Mouse (Mus musculus) adipose tissue, adult 10 weeks (tissue): ENCODE data around the gene Plagl1. TPM values are rescaled to one million over a fixed set of nuclear protein-coding genes. Genes with fewer than 3 reads are reported as not detected.

Experiments used
- polyA plus RNA-seq: library from polyadenylated mRNA; stranded (reverse); fragments of 350-450 nt; fragmentation: Illumina TruSeq; extraction: RNeasy Lipid Tissue Mini Kit (QIAGEN cat#74804); gene quantifications from one replicate; pipeline ENCODE4 v1.2.3, GENCODE M21; 2014; ENCODE audit warnings: low read depth, low replicate concordance

Gene Plagl1
- 32.0 TPM for polyA plus RNA-seq

DNA sequence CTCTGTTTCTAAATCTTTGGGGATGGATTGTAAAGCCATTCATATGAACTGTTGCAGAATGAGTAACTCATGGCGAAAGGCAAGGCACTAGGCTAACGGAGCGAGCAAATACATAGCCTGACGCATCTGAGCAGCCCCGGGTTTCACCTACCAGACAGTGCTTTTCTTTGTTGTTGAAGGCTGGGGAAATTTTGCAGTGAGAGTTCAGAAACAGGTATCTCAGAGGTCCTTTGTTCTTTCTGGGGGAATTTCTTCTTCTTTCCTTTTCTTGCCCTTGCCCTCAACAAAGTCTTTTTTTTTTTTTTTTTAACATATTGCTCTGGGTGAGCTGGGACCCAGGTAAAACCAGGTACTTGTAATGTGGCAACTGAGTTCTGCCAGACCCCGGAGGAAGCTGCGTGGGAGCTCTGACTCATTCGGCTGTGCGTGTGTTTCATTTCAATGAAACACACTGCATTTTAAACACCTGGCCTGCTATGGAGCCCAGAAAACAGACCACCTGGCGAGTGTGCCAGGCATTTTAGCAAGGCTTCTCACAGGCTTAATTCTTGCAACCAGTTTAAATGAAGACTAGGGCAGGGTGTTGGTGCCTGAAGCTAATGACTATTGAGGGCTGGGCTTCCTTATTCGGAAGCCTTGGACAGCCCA is at the start of gene Plagl1:
Gene Plagl1, plus strand, starts transcription at position 484 of the 648 bp plus-strand sequence.

DNA sequence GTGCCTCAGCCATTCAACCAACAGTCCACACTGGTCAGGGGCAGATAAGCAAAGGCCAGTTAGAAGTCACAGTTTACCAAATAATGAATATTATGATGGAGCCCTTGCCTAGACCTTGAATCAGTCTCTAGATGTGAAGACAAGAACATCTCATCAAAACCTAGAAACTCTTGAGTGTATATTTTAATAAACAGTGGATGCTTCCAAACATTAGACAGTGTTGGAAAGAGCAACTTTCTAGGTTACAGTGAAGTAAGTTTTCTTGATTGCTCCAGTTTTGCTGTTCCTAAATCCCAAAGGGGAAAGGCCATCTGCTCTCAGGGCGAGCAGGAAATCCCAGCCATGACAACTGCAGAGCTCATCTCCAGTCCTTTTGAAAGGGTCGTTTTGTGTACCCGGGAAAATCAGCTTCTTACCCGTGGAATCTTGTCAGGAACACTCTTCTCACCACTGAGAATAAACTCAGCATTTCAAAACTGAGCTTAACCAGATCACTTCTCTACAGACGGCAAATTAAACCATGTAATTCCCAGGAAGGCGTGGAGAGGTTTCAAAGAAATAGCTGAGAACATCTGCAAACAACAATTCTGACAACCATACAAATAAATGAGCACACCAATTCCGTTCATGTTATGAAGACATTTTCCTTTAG is 117.8 kb downstream of the Plagl1 start, which contains the start of gene Zc2hc1b:
Gene Zc2hc1b, minus strand, starts transcription at position 51 of the 652 bp plus-strand sequence.

Other genes starting within 250 kb of the Plagl1 start
- 34.9 TPM for gene Utrn, start 191.1 kb upstream of the Plagl1 start, polyA plus RNA-seq
- gene Stx11, start 96.2 kb upstream of the Plagl1 start, polyA plus RNA-seq = 0.56 TPM
- gene Sf3b5, start 55.2 kb upstream of the Plagl1 start, polyA plus RNA-seq = 12.5 TPM
- 0.31 TPM for gene Zc2hc1b, start 117.5 kb downstream of the Plagl1 start, polyA plus RNA-seq
- 25.9 TPM for gene Ltv1, start 132.7 kb downstream of the Plagl1 start, polyA plus RNA-seq